10 mouse cellular contexts compared by ENCODE assay signal in the genomic region with DNA sequence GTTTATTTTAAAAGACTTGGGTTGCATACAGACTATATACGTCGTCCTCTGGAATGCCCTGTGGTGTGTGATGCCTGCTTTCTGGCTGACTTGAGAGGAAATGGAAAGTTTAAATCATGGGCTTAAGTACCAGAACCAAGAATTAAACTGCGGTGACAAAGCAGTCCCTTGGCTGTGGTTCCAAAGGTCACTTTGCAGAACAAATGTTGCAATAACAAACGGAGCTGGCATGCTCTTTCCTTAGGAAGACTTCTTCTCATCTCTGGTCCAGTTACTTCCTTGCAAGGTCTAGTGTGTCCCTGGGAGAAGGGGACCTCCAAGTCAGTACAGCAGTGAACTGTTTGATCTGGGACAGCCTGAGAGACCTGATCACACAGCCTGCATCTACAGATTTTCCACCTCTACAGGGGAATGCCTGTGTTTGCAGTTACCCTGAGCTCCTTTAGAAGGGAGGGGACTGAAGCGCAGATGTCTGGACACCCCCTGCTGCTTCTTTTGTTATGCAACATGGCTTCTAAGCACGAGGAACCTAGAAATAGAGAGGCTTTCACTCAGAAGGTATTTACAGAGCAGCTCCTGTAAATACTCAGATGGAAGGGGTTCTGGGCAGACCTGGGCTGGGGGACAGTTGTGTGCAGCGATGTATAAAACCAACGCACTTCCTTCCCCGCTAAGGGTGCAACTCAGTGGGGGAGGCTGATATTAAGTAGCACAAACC. TPM values are rescaled to one million over a fixed set of nuclear protein-coding genes. Genes with fewer than 3 reads are reported as not detected.
DNase-seq lines count a peak whose midpoint lies in the region.
"Had no signal": no experiment of that assay in that cellular context is flagged by ENCODE, and none has a peak within 500 bp of the region (broad histone marks: within the 10 kb centered on the region; RNA-seq: fewer than 3 reads in every experiment).

No protein-coding gene starts in this region.

- H3K27me3 ChIP-seq in splenic B cell, adult 2 months (ENCODE audit: control insufficient read depth, insufficient read depth, low read length, poor library complexity, severe bottlenecking), result no peaks in the 10 kb centered on the region
- H3K27me3 ChIP-seq: heart, embryonic 13.5 days; lung, embryonic 15.5 days had no signal

- no peaks in the 10 kb centered on the region for H3K36me3 ChIP-seq in splenic B cell, adult 2 months (ENCODE audit: control insufficient read depth, insufficient read depth, low read length, poor library complexity, severe bottlenecking)
- H3K36me3 ChIP-seq: heart, embryonic 13.5 days; lung, embryonic 15.5 days had no signal

- DNase-seq in adrenal gland, adult 2 months, result peak; percentile 59
- no peak for DNase-seq in adrenal gland, adult 18-20 months (ENCODE audit: low spot score in 2 of 2)
- DNase-seq in lung, postnatal 25 days (ENCODE audit: low spot score), result peak; percentile 5
- no peak for DNase-seq in lung, adult 18-20 months
- peak; percentile 20 for DNase-seq in cerebellum, adult 8-10 months
- DNase-seq in splenic B cell, adult 2 months (ENCODE audit: low read depth, low spot score), result peak; percentile 85
- no peak for DNase-seq in heart, adult 8-10 months (ENCODE audit: low spot score)
- no peak for DNase-seq in left cerebral cortex, adult 11 months (ENCODE audit: low spot score)

RNA-seq across cellular contexts. Expression of a gene that starts 46.5 kb away (rescaled TPM):
- 10 to 100 TPM; 17.2 to 27.0 TPM for total RNA-seq in adrenal gland, adult 2 months (2021)
- polyA plus RNA-seq in adrenal gland, adult 2 months (2012; rRNA removed), result 50.9 and 52.9 TPM in 2 replicates
- 10 to 100 TPM; 24.6 to 30.9 TPM for total RNA-seq in adrenal gland, adult 18-20 months (2021)
- 10 to 100 TPM; 19.6 to 26.6 (median 23.8) TPM for total RNA-seq in heart, adult 8-10 months (2022)

RNA-seq across cellular contexts. Expression of a gene that starts 58.6 kb away (rescaled TPM):
- total RNA-seq in adrenal gland, adult 2 months (2021), result 10 to 100 TPM; 34.9 to 35.0 TPM
- polyA plus RNA-seq in adrenal gland, adult 2 months (2012; rRNA removed), result 6.0 and 8.0 TPM in 2 replicates
- total RNA-seq in adrenal gland, adult 18-20 months (2021), result 10 to 100 TPM; 38.5 to 39.5 TPM
- 10 to 100 TPM; 15.3 to 21.1 (median 19.7) TPM for total RNA-seq in heart, adult 8-10 months (2022)

Comparison
In these comparisons a context has a peak if more than half of its experiments do, and no peak if none do; other contexts are left out.
1. DNase-seq: peak in adrenal gland, adult 2 months (single experiment), lung, postnatal 25 days (single experiment), cerebellum, adult 8-10 months (single experiment) and splenic B cell, adult 2 months (single experiment); none in adrenal gland, adult 18-20 months (0 of 2), lung, adult 18-20 months (0 of 2), heart, adult 8-10 months (single experiment) and left cerebral cortex, adult 11 months (single experiment).